Mouse (Mus musculus): ENCODE measurements around the gene Dync1li1.
"Not testable (repeated sequence)": the region's sequence is repeated elsewhere in the genome, so short reads cannot be mapped to it uniquely, and the experiment has no call there.

The Dync1li1 gene

DNA sequence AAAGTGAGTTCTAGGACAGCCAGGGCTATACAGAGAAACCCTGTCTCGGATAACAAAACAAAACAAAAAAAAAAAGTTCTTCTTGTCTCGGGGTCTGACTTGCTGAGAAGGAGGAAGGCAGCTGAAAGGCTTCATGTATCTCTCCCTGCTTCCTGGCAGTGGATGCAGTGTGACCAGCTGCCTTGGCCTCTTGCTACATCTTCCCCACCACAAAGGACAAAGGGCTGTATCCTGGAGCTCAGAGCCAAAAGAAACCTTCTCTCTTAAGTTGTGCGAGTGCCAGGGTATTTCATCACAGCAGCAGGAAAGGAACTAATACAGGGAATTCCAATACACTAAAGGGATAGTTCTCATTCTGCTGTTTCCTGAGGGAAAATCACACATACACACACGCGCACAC, 10.0 kb upstream of the Dync1li1 start:
- DNase-seq = no peak

DNA sequence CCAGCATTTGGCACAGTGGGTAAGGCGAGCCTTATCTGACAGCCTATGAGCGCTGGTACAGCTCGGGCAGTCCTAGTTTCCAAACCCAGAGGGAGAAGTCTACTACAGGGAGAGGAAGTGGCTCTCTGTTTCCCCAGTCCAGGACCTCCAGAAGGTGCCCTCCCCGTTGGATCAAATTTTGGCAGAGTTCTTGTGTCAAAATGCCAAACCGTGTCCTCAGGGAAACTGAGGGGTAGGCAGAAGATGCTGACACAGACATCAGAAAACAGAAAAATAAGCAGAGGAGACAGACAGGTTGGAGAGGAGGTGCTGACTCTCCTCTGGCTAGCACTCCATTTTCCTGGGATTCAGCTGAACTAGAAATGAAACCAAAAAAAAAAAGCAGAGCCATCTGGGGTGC, 8.6 kb upstream of the Dync1li1 start:
- DNase-seq = no peak

DNA sequence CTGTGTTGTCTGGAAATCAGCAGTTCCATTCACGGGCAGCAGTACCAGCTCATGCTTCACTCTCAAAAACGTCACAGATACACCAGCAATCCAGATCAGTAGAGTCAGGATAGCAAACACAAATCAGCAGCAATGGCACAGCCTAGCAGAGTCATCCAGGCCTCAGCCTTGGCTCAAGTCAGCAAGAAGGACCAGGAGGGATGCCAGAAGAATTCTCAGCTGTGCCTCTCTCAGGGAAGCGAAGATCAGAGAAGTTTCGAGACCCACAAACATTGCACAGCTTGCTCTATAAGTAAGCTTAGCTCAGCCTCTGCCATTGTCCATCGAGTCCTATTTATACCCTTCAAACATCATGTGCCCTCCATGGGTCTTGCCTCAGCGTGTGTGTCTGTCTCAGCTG, 8.1 kb upstream of the Dync1li1 start:
- DNase-seq = no peak

DNA sequence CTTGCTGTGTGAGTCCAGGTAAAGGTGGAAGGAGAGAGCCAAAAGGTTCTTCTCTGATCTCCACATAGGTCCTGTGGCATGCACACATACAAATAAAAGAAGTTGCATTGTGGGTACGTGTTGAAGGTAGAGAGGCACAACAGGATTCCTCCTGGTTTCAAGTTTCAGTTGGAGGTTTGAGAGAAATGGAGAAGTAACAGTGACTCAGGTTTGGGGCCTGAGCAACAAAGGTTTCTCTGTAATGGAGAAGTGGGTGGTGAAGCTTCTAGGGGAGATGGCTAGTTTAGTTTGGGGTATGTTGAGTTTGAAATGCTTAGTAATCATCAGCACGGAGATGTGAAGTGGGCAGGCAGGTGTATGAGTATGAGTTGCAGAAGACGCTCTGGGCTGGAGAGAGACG, 6.4 kb upstream of the Dync1li1 start:
- no peak for DNase-seq

DNA sequence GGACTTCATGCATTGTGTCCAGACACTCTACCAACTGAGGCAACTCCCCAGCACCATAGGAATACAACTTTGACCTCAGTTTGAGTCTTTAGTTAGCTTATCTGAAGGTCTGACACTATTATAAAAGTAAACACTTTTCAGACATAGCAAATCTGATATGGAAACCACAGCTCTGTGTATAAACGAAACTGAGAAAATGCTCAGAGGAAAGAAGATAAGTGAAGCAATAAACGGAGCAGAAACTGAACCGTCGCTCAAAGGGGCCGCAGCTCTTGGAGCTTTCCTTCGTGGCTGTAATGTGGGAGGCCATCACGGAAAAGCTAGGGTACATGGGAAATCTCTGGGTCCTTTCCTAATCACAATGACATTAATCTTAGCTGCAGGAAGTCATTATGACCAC, 2.3 kb upstream of the Dync1li1 start:
- DNase-seq = no peak

DNA sequence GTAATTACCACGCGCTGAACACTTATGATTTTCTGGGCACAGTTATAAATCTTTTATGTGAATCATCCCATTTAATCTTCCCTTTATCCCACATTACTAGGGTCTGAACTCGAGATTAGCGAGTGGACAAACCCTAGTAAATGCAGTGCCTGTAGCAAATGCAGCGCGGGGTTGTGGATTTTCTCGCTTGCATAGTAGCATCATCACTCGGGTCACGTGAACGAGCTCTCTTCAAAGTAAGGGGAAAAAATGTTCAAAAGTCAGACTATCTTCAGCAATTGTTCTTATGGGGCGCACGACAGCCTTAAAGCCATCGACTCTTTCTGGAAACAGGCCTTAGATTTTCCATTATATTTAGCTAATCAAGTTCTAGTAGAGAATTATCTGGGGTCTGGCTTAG, 951 bp upstream of the Dync1li1 start:
- no peak for DNase-seq

DNA sequence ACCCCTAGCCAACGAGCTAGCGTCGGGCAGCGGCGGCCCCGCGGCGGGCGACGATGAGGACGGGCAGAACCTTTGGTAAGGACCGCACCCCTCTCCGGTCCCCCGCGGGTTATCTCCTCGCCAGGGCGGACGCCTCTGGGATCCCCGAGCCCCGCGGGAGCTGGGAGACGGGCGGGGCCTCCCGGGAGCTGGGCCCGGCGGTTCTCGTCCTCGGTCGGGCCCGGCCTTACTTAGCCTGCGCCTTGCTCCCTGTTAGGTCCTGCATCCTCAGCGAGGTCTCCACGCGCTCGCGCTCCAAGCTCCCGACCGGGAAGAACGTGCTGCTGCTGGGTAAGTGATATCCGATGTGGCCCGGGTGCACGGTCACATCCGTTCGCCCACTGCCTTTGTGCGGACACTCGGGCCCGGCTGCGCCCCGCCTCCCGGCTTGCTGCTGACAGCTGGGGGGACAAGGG, 390 bp downstream of the Dync1li1 start:
- DNase-seq = peak; percentile 60

DNA sequence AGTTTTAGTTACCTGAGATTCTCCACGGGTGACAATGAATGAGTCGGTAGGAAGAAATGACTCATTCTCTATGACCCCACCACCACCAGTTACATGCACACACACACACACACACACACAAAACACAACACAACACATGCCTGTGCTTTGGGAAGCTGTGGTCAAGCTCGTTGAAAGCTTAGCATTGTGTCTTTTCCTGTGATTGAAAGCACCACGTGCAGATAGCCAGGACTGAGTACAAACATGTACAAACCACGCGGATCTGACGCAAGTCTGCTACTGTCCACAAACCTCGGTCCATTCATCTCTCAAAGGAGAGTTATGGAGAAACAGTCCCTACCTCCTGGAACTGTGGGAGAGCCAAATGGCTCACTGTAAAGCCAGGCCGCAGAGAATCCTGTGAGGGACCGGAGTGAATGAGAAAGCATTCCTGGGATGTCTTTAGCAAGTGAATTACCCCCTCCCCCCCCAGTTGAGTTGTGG, 1.6 kb downstream of the Dync1li1 start:
- DNase-seq = no peak

DNA sequence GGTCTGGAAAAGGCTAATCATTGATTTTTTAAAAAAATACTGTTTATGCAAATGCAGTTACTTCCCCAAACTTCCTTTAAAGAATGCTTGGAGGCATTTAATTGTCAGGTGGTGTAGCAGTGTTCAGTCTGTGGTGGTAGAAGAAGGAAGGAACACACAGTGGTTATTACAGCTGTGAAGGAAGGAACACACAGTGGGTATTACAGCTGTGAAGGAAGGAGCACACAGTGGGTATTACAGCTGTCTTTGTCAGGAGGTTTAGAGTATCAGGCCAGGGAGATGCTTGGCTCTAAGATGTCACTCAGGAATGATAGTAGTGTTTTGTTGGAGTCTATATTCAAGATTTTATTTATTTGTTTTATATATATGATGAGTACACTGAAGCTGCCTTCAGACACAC, 2.5 kb downstream of the Dync1li1 start:
- DNase-seq = no peak

DNA sequence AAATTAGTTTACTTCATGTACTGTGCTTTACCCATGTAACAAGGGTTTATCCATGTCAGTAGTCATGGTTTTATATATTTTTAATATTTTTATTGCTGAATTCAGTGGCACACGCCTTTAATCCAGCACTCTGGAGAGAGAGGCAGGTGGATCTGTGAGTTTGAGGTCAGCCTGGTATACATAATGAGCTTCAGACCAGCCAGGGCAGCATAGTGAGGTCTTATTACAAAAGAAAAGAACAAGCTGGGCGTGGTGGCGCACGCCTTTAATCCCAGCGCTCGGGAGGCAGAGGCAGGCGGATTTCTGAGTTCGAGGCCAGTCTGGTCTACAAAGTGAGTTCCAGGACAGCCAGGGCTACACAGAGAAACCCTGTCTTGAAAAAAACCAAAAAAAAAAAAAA, 7.1 kb downstream of the Dync1li1 start:
- not testable (repeated sequence) for DNase-seq

DNA sequence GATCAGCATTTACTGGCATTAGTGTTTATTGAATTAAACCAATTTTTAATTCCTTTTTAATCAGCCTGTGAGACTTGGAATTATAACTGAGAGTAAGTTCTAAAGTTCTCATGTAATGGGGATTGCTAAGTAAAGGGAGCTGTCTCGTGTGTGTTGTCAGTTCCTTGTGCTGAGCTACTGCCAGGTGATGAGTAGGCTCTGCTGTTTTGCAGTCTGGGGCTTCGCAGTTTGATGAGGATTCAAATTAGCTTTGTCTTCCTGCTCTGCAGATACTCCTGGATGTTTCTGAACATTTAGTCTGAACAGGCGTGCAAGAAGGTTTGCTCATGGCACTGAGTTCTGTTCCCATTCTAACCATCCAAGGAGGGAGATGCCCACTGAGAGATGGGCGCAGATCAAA, 8.5 kb downstream of the Dync1li1 start:
- DNase-seq = no peak

DNA sequence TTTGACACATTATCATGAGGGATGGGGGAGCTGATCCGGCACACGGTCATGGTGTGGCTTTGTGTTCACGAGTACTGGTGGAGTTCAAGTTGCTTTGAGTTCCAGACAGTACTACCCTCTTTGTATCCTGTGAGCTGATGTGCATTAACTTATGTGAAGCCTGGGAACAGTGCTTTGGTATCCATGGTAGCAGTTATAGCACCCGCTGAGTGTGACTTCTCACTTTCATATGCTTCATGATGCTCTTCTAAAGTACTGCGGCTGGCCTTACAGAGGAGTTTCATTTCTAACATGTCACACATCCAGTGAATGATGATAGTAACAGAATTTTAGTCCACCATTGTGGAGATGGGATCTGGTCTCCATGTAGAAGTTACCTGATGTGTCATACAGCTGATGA, 9.3 kb downstream of the Dync1li1 start:
- no peak for DNase-seq

DNA sequence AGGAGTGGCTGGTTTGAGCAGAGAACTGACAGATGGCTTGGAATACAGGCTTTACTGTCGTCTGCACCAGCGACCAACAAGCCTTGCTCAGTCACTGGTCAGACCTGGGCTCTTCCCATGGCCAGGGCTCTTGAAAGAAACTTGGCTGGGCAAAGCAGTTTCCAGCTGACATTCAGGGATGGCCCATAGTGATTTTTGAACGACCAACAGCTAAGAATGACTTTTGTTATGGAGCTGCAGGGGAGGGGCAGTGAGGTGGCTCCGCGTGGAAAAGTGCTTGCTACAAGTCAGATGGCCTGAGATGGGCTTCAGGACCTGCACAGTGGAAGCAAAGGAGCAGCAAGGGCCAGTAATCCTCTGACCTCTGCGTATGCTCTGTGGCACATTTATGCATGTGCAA, 10.7 kb downstream of the Dync1li1 start:
- no peak for DNase-seq

DNA sequence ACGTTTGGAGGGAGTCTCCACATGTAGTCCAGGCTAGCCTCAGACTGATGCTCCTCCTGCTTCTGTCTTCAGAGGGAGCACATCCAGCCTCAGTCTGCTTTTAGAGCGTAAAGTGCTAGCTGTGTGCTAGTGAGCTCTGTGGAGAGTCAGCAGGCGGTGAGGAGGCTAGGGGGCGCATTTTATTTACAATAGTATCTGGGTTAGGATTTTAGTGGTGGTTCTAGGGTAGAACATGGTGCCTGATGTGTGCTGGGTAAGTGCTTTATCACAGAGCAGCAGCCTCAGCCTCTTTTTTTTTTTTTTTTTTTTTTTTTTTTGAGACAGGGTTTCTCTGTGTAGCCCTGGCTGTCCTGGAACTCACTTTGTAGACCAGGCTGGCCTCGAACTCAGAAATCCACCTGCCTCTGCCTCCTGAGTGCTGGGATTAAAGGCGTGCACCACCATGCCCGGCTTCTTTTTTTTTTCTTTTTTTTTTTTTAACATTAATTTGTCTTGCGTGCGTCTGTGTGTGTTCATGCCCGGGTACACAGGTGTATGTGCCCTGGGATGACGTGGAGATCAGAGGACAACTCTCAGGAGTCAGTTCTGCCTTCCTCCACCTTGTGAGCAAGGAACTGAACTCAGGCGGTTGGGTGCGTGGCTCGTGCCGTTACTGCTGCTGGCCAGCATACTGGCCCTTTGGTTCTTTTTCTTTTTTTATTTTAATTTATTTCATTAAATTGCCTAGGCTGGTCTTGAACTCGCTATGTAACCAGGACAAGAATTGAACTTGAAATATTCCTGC, 11.5 kb downstream of the Dync1li1 start:
- DNase-seq = peak; percentile 29

DNA sequence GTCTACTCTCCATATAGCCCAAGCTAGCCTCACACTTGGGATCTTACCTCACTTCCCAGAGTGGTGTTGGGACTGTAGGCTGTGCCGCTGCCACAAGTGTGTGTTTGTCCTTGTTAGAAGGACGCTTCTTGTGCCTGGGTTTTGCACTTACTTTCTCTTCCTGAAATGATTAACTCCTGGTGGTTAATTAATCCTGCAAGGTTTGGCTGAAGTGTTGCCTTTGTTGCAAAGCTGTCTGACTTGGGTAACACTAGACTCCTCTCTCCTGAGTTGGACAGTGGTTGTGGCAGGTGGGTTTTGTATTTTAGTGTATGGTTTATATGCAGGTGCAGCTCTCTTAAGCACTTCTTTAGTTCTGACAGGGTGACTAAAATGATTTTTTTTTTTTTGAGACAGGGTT, 12.4 kb downstream of the Dync1li1 start:
- DNase-seq = peak; percentile 62

DNA sequence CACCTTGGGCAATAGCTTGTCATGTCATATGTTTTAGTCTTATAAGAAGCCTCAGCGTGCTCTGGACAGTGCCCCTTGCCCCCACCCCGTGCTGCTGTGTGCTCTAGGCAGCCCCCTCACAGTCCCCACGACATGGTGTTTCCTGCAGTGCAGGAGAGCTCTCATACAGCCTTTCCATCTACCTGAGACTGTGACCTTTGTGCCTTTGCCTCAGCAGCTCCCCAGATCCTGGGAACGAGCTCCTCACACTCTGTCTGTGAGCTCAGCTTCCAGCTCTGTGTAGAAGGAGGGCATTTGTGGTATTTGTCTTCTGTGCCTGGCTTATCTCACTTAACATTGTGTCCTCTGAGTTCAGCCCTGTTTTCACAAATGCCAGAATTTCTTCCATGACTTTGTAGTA, 13.3 kb downstream of the Dync1li1 start:
- DNase-seq = peak; percentile 45

DNA sequence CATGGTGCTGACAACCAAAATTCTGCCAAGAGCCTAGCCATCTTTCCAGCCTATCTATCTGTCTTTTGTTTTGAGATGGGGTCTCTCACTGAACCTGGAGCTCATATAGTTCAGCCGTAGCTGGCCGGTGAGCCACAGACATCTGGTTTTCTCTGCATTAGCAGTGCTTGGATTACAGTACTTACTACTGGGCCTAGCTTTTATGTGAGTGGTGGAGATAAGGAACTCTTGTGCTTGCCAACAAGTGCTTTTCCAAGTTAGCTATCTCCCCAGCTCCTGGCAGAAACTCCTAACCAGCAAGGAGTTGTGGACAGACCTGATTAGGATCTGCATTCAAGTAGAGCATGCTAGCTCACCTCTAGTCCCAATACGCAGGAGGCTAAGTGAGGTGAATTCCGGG, 19.2 kb downstream of the Dync1li1 start:
- no peak for DNase-seq

DNA sequence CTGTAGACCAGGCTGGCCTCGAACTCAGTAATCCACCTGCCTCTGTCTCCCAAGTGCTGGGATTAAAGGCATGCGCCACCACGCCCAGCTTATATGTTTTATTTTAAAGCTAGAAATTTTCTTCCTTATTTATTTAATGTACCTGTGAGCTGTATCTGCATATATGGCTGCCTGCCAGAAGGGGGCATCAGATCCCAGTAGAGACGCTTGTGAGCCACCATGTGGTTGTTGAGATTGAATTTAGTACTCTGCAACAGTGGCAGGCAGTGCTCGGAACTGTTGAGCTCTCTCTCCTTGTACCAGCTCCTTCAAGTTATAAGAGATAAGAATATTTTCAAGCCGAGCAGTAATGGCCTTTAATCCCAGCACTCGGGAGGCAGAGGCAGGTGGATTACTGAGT, 21.8 kb downstream of the Dync1li1 start:
- DNase-seq = peak; percentile 61

DNA sequence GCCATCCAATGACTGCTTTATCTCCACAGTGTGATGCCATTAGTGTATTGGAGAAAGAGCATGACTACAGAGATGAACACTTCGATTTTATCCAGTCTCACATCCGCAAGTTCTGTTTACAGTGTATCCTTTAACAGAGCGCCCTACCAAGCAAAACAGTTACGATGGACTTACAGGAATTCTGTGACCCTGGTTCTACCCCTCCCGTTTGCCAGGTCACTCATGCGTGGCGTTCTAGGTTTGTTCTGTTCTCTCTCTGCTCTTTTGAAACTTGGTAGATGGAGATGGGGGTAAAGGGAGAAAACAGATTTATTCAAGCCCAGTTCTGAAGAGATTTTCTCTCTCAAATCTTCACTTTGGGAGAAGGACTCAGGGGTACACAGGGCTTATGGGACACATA, 24.9 kb downstream of the Dync1li1 start:
- peak; percentile 40 for DNase-seq

DNA sequence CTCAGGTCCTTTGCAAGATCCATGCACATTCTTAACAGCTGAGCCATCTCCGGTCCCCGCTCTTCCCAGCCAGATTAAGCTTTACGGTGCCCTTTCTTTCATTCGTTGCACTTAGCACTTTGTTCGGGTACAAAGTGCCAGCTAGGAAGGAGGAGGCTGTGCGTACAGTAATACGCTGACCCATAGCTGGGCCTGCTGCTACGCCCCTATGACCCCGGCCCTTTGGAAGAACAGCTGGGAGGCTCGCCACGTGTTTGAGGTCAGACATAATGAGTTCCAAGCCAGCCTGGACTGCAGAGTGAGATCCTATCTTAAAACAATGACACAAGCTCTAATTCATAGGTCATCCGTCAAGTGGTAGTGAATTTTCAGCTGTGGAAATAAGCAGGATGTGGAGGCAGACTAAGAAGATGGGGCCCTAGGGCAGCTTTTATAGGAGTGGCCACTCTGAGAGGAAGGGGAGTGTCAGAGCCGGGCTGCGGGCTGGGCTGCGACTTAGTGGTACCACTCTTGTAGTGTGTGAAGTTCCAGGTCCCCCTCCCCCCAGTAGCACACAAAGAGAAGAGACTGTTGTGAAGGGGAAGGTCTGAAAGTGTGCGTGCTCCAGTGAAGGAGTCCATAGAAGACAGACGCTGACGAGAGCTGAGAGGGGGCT, 28.2 kb downstream of the Dync1li1 start:
- peak; percentile 87 for DNase-seq

DNA sequence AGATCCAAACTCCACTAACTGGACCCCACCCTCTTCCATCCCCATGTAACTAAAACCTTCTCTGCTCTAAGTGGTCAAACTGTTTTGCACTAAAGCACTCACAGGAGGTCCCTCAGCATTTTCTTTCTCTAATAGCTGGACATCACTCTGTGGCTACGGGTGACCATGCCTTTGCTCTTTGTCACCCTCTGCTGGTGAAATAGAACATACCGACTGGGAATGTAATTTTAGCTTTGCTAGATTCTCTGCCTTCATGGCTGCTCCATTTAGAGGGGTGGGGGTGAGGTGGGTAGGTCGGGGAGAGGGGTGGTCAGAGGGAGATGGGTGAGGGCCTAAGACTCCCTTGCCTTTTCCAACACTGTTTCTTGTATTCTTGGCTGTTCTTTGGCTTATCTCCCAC, 38.7 kb downstream of the Dync1li1 start:
- peak; percentile 67 for DNase-seq

DNA sequence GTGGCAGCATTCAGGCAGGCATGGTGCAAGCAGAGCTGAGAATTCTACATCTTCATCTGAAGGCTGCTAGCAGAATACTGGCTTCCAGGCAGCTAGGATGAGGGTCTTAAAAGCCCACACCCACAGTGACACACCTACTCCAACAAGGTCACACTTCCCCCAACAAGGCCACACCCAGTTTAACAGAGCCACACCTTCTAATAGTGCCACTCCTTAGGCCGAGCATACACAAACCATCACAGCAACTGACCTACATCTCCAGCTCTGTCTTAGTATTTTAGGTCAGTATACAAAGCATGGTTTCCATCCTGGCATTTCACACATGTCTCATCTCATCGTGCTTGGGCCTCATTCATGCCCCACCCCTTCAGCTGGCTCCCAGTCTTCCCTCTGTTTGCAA, 39.8 kb downstream of the Dync1li1 start:
- DNase-seq = not testable (repeated sequence)

DNA sequence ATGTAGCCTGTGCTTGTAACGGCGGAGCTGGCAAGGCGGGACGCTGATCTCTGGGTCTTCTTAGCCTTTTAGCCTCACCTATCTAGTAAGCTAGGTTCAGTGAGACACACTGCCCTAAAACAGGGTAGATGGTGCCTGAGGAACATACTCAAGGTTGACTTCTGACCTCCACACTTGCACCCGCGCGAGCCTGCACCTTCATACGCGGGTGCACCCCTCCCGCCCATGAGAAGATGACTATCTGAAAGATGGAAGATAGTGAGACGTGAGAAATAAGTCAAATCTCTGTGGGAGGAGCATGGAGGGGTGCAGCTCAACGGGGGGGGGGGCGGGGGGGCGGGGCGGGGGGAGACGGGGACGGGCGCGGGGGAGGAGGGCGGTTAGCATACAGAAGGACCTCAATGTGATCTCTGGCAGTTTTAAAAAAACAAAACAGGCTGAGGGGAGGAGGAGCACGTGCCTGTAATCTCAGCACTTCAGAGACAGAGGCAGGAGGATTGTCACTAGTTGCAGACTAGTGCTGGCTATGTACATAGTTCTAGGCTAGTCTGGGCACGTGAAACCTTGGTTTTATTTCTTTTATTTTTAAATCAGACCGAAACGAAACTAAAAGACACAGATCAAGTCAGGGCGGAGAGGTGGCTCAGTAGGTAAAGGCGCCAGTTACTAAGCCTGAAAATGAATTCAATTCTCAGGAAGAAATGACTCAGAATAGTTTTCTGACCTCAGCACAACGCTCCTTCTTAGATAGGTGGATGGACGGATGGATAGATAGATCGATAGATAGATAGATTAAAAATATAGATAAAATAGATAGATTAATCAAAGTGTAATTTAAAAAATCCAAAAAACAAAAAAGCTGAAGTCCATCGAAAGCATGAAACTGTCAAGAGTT, 41.6 kb downstream of the Dync1li1 start:
- DNase-seq = no peak

Data from kidney, postnatal 14 days (tissue).